Mouse (Mus musculus): ENCODE results near the gene Cpne4.

- TF ChIP-seq POLR2A (IDR thresholded peaks at IDR 0.05; ENCODE audit: low read depth, low read length): no peak
- TF ChIP-seq SMC3 (IDR thresholded peaks at IDR 0.05; ENCODE audit: low read depth, low read length): no peak
- no peak for TF ChIP-seq CTCF (conservative IDR thresholded peaks at IDR 0.05 in 1 of 2, IDR thresholded peaks at IDR 0.05 in 1 of 2; ENCODE audit: low read depth in 2 of 2, low read length in 2 of 2)
These were observed 290.8 kb downstream of the Cpne4 start for GRCm38 (mm10) chr9:104837931-104838330.
